Mouse (Mus musculus): ENCODE measurements at regions not wholly inside any gene's neighbourhood (a gene's known extent, or its start where the extent isn't known, plus 50 kb on each side); places are given as distances from the start of the nearest gene placed in this dataset.

DNA sequence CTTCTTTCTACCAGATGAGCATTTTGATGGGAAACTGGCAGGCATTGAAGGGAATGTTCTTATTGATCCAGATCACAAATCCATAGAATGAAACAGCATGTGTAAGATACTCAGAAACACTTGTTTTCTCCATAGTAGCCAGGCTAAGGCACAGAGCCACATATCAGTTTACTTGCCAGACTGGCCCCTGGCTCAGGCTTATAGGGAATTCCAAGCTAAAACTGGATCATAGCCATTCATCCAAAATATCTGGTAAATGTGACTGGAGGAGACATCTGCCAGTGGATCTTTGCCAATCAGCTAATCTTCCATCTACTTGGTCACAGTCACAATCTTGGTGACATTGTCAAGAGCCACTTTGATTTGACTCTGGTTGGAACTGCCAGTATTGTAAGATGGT, 1684.7 kb upstream of the Gm38303 start:
- peak; percentile 5 for DNase-seq (ENCODE audit: low spot score)
- H3K9ac ChIP-seq (replicated peaks; ENCODE audit: low read length, poor library complexity, severe bottlenecking) = no peak overlapping the region
- H3K27me3 ChIP-seq (ENCODE audit: insufficient read depth, low read length) = no peaks in the 10 kb centered on the region
- ATAC-seq (ENCODE audit: low FRiP score) = no peak
- no peak overlapping the region for H3K4me3 ChIP-seq (ENCODE audit: low read depth, low read length)
- no peaks in the 10 kb centered on the region for H3K4me1 ChIP-seq (ENCODE audit: insufficient read depth, low read length)
- no peaks in the 10 kb centered on the region for H3K36me3 ChIP-seq (ENCODE audit: insufficient read depth, low read length)
- no peak overlapping the region for H3K27ac ChIP-seq (ENCODE audit: low read depth, low read length)
- no peak overlapping the region for H3K4me2 ChIP-seq (ENCODE audit: low read depth, low read length, poor library complexity, severe bottlenecking)
- no peak for TF ChIP-seq CTCF (IDR thresholded peaks at IDR 0.05)
- H3K9me3 ChIP-seq (ENCODE audit: low read length) = no peaks in the 10 kb centered on the region

DNA sequence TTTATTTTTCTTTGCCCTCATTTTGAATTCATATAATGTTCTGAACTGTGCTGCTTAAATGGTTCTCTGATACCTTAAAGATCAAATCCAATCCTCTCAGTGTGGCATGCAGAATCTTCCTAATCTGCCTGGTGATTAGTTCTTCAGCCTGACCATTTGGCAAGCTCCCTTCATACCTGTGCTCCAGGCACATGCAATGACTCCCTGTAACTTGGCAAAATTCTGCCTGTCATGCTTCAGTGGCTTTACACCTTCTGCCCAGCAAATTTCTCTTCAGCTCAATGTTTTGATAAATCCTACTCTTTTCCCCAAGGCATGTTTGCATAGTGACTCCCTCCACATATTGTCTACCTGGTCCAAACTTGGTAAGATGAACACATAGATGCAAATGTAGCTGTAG, 1656.8 kb upstream of the Gm38303 start:
- Histone ChIP-seq H3K27ac (ENCODE audit: low read depth, low read length) (no peak overlapping the region), H3K4me3 (ENCODE audit: low read depth, low read length) (no peak overlapping the region), H3K4me1 (ENCODE audit: insufficient read depth, low read length) (no peaks in the 10 kb centered on the region), H3K9me3 (ENCODE audit: low read length) (no peaks in the 10 kb centered on the region), H3K36me3 (ENCODE audit: insufficient read depth, low read length) (no peaks in the 10 kb centered on the region), H3K9ac (replicated peaks; ENCODE audit: low read length, poor library complexity, severe bottlenecking) (no peak overlapping the region), H3K27me3 (ENCODE audit: insufficient read depth, low read length) (no peaks in the 10 kb centered on the region), H3K4me2 (ENCODE audit: low read depth, low read length, poor library complexity, severe bottlenecking) (no peak overlapping the region)
- ATAC-seq (ENCODE audit: low FRiP score) (no peak), DNase-seq (ENCODE audit: low spot score) (no peak)
- TF ChIP-seq CTCF (IDR thresholded peaks at IDR 0.05) = no peak

All from midbrain, postnatal 0 days (tissue).